In the genomic region with DNA sequence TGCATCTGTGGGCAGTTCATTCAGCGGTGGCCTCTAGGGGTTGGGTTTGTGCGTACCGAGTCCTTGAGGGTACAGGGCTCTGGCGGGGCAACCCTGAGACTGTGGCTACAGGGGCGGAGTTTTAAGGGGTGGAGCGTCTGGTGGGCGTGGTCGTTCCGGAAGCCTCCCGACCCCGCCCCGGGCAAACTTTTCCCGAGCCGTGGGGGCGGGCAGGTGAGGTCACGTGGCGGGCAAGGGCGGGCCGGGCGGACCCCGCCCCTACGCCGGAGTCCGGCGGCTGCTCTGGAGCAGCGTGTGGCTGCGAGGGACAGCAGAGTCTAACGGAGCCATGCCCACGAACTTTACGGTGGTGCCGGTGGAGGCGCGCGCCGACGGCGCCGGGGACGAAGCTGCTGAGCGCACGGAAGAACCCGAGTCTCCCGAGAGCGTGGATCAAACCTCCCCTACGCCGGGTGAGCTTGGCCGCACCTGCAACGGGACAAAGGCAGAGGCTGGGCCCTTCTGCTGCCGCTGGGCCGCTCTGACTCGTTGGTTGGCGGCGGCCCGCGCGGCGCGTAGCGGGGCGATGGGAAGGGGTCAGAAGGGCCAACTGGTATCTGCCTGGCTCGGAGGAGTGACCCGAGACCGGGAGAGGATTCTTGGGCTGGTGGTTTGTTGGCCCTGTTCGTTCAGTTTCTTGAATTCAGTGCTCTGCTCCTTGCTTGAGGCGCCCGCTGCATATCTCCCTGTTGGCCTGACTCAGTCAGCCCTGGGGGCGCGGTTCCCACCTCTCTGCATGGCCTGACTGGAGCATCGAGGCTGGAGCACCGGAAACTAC, we compare ENCODE assay signal across 8 mouse cellular contexts. TPM values are rescaled to one million over a fixed set of nuclear protein-coding genes. Genes with fewer than 3 reads are reported as not detected.
DNase-seq lines count a peak whose midpoint lies in the region; ATAC-seq and TF ChIP-seq lines count a peak whose summit lies in the region.

No protein-coding gene starts in this region.

- peak; percentile 90 for ATAC-seq in forebrain, embryonic 12.5 days (ENCODE audit: low FRiP score)
- ATAC-seq in lung, embryonic 16.5 days (ENCODE audit: low read depth), result peak; percentile 96

- H3K27ac ChIP-seq in forebrain, embryonic 12.5 days, result peak overlapping the region; percentile 66; the same call in 1 of the 2 replicates
- H3K27ac ChIP-seq in lung, embryonic 16.5 days (ENCODE audit: low read length), result peak overlapping the region; percentile 47
- H3K27ac ChIP-seq in olfactory bulb, adult 2 months (ENCODE audit: insufficient read depth, low read depth, low read length), result no peak overlapping the region

- TF ChIP-seq POLR2A in olfactory bulb, adult 2 months (IDR thresholded peaks at IDR 0.05; ENCODE audit: insufficient read depth, low read depth, low read length), result no peak

- intact Hi-C loops in heart, postnatal 10 days (cut with DNase I), result loop anchor here (2.0 kb wide), 1 partner anchor 35 kb away; no protein-coding TSS in a partner anchor

- H3K4me1 ChIP-seq in forebrain, embryonic 12.5 days, result peaks cover 45% of the 10 kb centered on the region
- H3K4me1 ChIP-seq in lung, embryonic 16.5 days (replicated peaks; ENCODE audit: control insufficient read depth, insufficient read depth, low read length), result peaks cover 8% of the 10 kb centered on the region
- H3K4me1 ChIP-seq in olfactory bulb, adult 2 months (ENCODE audit: control insufficient read depth, insufficient read depth, low read length), result peaks cover 13% of the 10 kb centered on the region

- no peaks in the 10 kb centered on the region for H3K27me3 ChIP-seq in forebrain, embryonic 12.5 days
- no peaks in the 10 kb centered on the region for H3K27me3 ChIP-seq in lung, embryonic 16.5 days (ENCODE audit: control insufficient read depth, insufficient read depth, low read depth, low read length)

- WGBS in forebrain, embryonic 12.5 days, result under 1% methylated on average over 69 of the region's 70 CpGs
- under 1% methylated on average over 64 of the region's 70 CpGs for WGBS in lung, embryonic 16.5 days
- WGBS in olfactory bulb, adult 2 months, result 3% methylated on average over 70 of the region's 70 CpGs

- DNase-seq in CD8-positive naive resting alpha-beta T cell, adult 2 months (ENCODE audit: low read depth in 2 of 2, low spot score in 2 of 2), result peak; percentile 66 to 77
- peak; percentile 97 for DNase-seq in adrenal gland, postnatal 14 days
- DNase-seq in heart, postnatal 10 days, result peak; percentile 92 to 94
- DNase-seq in kidney, postnatal 36 days, result peak; percentile 96 to 99
- peak; percentile 85 to 90 for DNase-seq in thymus, postnatal 10 days (ENCODE audit: low spot score in 2 of 2)

- H3K9ac ChIP-seq in forebrain, embryonic 12.5 days, result peak overlapping the region; percentile 86
- peak overlapping the region; percentile 81 for H3K9ac ChIP-seq in lung, embryonic 16.5 days (ENCODE audit: low read length)

- H3K4me2 ChIP-seq in forebrain, embryonic 12.5 days, result peak overlapping the region; percentile 75
- H3K4me2 ChIP-seq in lung, embryonic 16.5 days (ENCODE audit: low read depth, low read length), result peak overlapping the region; percentile 96

- H3K4me3 ChIP-seq in forebrain, embryonic 12.5 days (replicated peaks), result peak overlapping the region; percentile 79
- H3K4me3 ChIP-seq in lung, embryonic 16.5 days (ENCODE audit: low read length), result peak overlapping the region; percentile 75
- H3K4me3 ChIP-seq in olfactory bulb, adult 2 months (ENCODE audit: insufficient read depth, low read depth, low read length), result peak overlapping the region; percentile 35

- H3K9me3 ChIP-seq in forebrain, embryonic 12.5 days, result no peaks in the 10 kb centered on the region
- no peaks in the 10 kb centered on the region for H3K9me3 ChIP-seq in lung, embryonic 16.5 days (ENCODE audit: control insufficient read depth, low read length)

- no peak for TF ChIP-seq CTCF in olfactory bulb, adult 2 months (IDR thresholded peaks at IDR 0.05; ENCODE audit: insufficient read depth, low read depth, low read length)

- H3K36me3 ChIP-seq in forebrain, embryonic 12.5 days (replicated peaks), result peaks cover 6% of the 10 kb centered on the region; the same call in 1 of the 2 replicates
- H3K36me3 ChIP-seq in lung, embryonic 16.5 days (ENCODE audit: control insufficient read depth, insufficient read depth, low read length), result no peaks in the 10 kb centered on the region

RNA-seq across cellular contexts. Expression of a gene that starts 30.8 kb away (rescaled TPM):
- total RNA-seq in adrenal gland, postnatal 14 days (2021), result 32.3 and 34.2 TPM in 2 replicates
- 40.6 and 48.9 TPM in 2 replicates for polyA plus RNA-seq in forebrain, embryonic 12.5 days (2016; fragmentation: Nextera tagmentation; extraction: Ambion mirVana)
- 100 to 1,000 TPM; 160 to 180 TPM for total RNA-seq in heart, postnatal 10 days (2021)
- 14.6 and 18.7 TPM in 2 replicates for polyA plus RNA-seq in lung, embryonic 16.5 days (2015; fragmentation: Nextera tagmentation; extraction: Ambion mirVana)
- polyA plus RNA-seq in olfactory bulb, adult 2 months (2012; ENCODE audit: insufficient read depth, insufficient read length, low replicate concordance, missing spikeins), result not detected in 2 replicates

RNA-seq across cellular contexts. Expression of a gene that starts 59.0 kb away (rescaled TPM):
- 0.37 and 0.98 TPM in 2 replicates for total RNA-seq in adrenal gland, postnatal 14 days (2021)
- polyA plus RNA-seq in forebrain, embryonic 12.5 days (2016; fragmentation: Nextera tagmentation; extraction: Ambion mirVana), result 0.06 and 0.22 TPM in 2 replicates
- total RNA-seq in heart, postnatal 10 days (2021), result under 1 TPM in 1 of 2 experiments, not detected in 1; 0.10 TPM
- polyA plus RNA-seq in lung, embryonic 16.5 days (2015; fragmentation: Nextera tagmentation; extraction: Ambion mirVana), result 0.08 TPM in 1 of 2 replicates, not detected in the other
- polyA plus RNA-seq in olfactory bulb, adult 2 months (2012; ENCODE audit: insufficient read depth, insufficient read length, low replicate concordance, missing spikeins), result not detected in 2 replicates

Comparison
In these comparisons a context has a peak if more than half of its experiments do, and no peak if none do; other contexts are left out.
1. RNA of a gene that starts 59.0 kb away (polyA plus RNA-seq): not detected in olfactory bulb, adult 2 months; 0.06 to 0.22 TPM in forebrain, embryonic 12.5 days and 0.08 TPM in lung, embryonic 16.5 days; every median in the first group is over 10 times any median in the second.
2. Peak in every context shown above with its lines, with median percentiles within 50 percentile points of each other: DNase-seq and H3K4me3 ChIP-seq.